Mouse (Mus musculus): Measurements from ENCODE around the gene Tshz2.

Tshz2 gene

DNA sequence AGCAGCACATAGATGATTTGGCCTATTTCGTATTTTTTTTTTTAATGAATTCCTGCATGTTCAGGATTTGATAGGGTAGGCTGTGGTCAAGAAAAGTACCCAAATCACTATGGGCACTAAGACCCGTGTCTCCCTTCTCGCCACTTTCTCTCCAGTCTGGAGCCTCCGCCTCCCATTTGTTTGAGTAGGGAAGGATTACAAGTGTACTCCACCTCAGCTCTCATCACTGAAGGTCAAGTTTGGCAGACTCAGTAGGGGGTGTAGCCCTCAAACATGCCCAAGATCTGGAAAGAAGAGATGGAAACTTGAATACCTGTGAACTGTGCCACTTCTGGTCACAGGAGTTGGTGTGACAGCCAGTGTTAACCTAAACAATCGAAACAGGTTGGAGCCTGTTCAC lies 66.3 kb downstream of the Tshz2 start:
- no peak for DNase-seq (ENCODE audit: low read depth, low spot score)

DNA sequence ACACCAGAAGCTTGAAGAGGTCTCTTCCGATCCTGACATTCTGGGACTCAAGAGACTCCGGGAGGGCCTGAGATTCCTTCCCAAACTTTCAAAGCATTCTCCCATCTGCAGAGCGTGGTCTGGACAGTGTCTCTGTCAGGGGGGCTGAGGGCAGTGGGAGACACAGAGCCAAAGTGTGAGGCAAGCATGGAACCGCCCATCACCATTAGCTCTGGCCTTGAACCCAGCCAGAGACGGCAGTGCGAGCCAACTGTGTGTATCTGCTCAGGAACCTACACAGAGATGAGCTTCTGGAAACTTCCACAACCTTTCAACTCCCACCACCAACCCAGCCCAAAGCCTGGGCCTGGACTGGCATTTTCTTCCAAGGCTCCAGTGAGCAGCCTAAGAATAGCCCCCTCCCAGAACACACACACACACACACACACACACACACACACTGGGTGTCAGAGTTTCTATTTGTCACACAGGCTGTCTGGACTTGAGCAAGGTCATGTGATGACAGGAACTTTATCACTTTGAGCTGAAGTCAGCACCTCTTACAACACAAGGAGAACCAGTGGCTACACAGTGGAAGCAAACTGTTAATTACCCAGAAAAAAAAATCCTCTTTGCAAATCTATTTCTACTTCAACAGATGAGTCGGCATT lies 67.2 kb downstream of the Tshz2 start:
- DNase-seq (ENCODE audit: low read depth, low spot score), result no peak

DNA sequence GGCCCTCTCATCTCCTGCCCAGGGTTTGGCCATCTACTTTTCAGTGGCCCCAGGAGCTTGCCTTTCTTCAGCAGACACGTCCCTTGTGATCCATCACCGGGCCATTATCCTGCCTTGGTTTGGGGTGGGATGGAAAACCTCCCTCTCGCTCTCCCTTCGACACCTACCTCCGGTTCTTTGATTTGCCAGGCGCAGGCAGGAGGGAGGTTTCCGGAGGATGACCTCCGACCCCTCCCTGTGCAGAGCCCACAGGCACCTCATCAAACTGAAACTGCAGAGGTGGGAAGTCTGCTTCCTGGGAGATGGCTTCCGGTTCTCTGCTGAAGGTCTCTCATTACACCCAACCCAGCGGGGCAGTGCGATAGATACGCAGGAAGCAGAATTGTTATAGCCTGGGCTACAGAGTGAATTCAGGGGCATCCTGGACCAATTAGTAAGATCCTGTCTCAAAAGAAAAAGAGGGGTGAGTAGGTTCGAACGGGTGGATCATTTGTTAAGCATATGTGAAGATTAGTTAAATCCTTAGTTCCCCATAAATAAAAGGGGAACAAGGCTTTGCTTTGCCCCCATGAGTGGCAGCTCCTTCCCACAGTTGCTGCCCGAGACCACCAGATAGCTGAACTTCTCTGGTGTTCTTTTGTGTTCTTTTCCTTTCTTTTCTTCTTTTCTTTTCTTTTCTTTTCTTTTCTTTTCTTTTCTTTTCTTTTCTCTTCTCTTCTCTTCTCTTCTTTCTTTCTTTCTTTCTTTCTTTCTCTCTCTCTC lies 70.1 kb downstream of the Tshz2 start:
- no peak for DNase-seq (ENCODE audit: low read depth, low spot score)

DNA sequence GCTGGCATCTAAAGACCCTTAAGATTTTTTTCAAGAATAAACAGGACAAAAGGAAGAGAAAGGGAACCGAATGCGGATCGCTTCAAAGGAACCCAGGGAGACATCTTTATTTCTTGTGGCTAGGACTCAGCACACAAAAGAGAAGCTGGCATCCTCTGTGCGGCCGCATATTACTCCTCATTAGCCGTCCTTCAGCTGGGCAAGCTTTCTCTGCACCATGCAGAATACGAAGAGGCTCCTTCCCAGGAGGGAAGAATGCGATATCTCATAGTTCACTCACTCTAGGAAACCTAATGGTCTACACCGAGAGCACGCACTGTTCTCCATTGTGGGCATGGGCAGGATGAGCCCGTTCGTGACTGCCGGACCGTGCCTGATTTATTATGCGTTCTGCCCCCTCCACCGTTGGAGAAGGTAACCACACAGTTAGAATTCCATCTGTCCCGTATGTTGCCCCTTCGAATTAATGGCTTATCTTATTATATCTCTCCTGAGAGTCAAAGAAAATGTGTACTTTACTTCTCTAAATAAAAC lies 89.0 kb downstream of the Tshz2 start:
- DNase-seq (ENCODE audit: low read depth, low spot score), result no peak

DNA sequence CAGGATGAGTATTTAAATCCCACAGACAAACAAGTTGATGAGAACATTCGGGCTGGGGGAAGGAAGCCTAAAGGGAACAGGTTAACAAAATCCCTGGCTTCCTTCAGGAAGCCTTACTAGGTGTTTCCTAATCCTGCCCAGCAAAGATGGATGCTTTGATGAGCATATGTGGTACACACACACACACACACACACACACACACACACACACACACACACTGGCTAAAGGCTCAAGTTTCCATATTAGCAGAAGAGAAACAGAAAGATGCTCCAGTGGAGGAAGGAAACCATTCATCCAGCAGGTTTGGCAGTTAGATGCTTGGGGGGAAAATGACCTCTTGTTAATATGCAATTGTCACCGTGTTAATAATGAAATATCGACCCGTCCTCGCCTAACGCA lies 89.5 kb downstream of the Tshz2 start:
- no peak for DNase-seq (ENCODE audit: low read depth, low spot score)

DNA sequence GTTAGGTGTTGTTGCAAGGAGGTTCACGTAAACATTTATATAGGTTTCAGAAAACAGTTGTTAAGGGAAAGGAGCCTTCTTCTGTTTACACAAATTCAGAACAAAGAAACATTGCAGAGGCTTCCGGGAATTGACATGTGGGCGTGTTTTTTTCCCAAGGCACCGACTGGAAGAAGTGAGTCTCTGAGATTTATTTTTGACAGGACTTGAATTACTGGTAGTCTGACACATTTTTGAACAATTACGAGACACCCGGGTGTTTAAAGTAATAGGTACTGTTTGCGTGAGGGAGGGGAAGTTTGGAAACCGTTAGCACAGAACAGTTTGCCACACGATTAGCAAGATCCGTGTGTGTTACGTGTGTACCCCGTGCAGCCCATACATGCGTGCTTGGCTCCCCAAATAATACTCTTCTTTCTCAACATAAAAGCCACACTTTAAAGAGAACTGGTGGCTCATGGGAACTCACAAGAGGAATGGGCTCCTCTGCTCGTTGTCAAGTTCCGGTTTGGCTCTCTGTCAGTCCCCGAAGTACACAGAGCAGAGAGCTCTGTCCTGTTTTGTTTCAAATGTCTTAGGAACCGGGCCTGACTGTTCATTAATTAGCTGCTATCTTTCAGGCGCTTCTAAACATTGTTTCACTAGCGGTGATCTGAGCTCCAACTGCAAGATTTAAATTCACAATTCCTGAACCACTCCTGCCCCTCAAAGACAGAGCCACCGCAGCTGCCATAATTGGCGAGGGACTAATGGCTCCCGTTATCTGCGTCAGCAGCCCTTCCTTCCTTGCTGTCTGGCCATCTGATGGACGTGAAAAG lies 91.0 kb downstream of the Tshz2 start:
- no peak for DNase-seq (ENCODE audit: low read depth, low spot score)

DNA sequence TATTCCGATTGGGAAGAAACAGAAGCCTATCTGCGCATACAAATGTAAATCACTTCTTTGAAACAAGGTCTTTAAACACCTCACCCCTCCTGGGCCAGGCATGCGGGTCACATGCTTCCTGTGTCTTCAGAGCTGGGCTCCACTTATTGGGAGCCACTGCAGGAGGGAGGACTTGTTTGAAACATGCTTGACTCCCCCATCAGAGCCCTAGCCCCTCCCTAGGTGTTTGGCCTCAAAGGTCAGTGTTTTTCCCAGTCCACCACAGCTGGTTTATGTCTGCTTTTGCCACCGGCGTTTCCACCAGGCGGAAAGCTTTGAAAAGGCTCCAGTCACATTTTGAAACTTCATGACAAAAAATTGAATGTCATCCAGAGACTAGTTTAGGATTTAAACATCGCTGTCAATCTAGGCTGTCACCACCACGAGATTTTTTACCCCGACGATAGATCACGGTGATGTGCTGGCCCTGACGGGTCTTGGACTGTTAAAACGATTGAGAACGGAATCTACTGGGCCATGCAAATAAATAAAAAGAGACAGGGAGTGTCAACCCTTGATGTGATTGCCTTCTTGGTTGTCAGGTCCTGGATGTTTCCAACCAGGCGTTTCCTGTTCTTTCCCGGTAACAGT lies 96.0 kb downstream of the Tshz2 start:
- DNase-seq (ENCODE audit: low read depth, low spot score), result no peak

DNA sequence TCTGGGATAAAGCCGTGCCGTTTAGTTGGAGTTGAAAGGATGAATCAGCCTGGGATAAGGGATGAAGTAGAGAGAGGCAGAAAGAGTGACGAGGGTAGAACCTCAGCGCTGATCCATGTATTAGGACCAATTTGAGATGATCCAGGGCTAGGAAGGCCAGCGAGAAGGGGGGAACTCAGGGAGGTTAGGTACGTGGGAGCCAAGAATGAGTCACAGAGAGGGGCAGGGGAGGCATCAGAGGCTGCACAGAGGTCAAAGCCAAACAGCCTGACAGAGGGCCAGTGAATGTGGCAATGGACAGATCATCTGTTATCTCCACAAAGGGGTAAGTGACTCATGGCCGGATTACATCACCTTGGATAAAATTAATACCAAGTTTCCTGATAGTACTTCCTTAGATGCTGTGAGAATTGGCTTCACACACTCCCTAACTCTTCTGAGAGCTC lies 97.8 kb downstream of the Tshz2 start:
- DNase-seq (ENCODE audit: low read depth, low spot score), result no peak

DNA sequence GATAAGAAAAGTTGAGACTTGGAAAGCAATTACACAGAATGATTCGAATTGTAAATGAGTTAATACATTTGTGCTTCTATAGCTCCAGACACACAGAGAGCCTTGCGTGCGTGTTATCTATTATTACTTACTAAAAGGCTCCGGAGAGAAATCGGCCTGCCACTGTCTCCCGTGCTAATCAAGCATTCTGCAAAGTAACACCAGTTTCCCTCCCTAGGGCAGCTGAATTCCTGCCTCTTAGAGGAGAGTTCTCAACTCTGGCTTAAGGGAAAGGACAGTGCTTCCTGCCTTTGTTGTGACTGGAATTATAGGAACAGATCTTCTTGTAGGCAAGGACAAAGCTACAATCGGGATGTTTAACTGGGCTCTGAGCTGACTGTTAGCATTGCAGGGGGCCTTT lies 101.2 kb downstream of the Tshz2 start:
- no peak for DNase-seq (ENCODE audit: low read depth, low spot score)

DNA sequence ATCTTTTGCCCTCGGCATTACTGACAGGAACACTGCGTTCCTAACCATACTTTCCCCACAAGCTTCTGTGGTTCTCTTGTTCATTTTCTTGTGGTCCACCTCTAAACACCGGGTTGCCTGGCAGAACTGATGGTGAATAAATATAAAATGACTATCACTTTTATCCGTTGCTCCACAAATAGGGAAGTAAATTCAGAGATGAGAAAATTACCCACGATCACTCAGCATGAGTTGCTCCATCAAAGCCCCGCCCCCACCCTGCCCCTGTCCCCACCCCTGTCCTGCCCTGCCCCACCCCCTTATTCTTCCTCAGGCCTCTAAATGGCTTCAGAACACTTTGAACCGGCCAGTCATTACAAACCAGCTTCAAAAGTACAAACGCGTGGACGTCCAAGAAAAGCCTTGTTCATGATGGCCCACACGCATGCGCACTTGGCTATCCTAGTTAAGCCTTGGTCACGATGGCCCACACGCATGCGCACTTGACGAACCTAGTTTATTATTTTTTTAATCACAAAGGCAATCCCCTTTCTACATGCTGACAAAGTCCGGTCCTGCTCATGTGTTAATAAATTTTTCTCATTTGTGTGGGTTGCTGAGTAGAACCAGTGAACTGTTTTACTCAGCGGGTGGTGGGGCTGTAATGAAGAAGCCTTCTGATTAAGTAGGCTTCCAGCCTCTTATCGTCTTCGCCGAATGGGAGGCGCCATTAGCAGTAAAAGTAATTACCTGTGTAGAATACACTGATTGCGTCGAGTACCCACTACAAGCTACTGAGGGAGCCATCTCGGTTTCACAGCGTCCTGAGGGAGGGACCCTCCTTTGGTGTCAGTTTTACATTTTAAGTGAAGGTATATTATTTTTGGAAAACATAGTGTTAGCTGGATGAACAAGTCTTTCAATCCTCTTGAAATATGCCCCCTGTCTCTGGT lies 102.9 kb downstream of the Tshz2 start:
- DNase-seq (ENCODE audit: low read depth, low spot score), result no peak

DNA sequence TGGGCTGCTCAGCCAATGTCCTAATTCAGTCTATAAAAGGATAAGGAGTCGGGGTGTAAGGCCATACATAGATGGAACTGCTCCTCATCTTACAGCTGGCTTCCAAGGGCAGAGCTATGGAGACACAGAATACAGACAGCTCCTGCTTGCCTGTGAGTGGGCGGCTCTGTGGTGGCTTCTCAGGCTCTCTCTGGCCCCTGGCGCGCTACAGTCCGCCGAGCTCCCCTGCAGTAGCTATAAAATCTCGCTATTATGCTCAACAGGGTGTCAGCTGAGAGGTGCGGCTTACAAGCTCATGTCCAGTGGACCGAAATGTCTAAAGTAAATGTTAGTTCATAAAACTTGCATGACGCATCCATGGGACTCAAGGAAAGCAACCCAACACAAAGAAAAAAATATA lies 108.2 kb downstream of the Tshz2 start:
- DNase-seq (ENCODE audit: low read depth, low spot score), result no peak

DNA sequence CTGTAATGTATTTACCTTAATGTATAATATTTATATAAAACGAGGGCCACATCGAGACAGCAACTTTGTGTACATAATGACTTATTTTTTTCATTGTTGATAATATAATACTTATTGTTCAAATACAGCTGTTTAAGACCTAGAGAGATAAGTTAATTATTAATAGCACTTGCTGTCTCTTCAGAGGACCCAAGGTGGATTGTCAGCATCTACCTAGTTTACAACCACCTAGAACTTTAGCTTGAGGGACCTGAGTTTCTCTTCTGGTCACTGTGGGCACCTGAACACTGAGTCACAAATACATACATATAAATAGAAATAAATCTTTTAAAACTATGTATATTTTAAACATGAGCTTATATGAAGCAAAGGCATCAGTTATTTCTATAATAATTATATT lies 110.0 kb downstream of the Tshz2 start:
- DNase-seq (ENCODE audit: low read depth, low spot score), result no peak

DNA sequence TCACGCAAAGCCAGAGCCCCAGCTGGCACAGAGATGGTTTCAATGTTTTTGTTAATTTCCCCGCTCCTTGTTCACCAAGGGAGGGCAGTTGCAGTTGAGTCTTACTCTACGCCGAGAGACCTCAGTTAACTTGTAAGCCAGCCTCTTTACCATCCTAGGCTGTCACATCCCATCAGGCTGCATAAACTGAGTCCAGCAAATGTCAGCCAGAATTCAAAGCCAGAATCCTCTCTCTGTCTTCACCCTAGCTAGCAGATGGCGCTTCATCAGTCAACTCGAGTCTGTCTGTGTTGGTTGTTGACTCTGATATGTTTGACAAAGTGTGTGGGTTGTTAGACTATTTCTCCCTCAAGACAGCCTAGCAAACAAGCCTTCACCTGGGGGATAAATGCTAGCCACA lies 110.5 kb downstream of the Tshz2 start:
- no peak for DNase-seq (ENCODE audit: low read depth, low spot score)

DNA sequence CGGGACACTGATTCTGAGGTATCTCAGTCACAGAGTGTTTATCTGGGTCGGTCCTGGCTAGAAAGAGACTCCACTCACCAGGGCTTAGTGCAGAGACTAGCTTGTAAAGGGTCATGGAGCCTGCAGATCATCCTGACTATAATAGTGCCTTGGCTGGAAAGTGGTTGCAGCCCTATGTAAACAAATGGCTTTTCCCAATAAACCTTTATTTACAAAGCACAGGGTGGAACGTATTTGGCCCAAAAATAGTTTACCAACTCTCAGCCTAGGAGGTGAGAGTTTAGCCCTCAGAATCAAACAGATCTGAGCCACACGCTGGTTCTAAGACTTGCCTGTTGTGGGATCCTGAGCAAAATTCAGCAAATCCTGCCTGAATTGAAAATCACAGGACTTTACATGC lies 111.1 kb downstream of the Tshz2 start:
- no peak for DNase-seq (ENCODE audit: low read depth, low spot score)

DNA sequence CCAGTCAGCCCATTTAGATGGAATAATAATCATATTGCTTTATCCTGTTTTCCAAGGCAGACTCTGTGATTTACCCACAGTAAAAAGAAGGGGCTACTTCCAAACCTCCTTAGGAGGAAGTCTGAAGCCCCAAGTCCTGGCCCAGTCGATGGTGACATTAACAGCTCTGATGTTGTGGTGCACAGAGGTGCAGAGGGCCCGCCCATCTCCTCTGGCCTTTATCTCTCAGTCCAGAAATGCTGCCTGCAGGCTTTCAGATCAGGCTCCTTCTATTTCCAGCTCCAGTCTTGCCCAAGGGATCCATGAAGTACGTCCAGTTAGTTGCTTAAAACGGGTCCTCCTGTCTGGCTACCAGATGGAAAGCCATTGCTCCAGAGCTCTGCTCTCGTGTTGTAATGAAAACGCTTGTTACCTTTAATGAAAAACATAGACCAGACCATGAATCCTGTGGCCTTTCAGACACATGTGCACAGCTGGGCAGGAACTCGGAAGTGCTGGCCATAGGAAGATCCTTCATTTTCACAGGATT lies 114.4 kb downstream of the Tshz2 start:
- DNase-seq (ENCODE audit: low read depth, low spot score), result no peak

DNA sequence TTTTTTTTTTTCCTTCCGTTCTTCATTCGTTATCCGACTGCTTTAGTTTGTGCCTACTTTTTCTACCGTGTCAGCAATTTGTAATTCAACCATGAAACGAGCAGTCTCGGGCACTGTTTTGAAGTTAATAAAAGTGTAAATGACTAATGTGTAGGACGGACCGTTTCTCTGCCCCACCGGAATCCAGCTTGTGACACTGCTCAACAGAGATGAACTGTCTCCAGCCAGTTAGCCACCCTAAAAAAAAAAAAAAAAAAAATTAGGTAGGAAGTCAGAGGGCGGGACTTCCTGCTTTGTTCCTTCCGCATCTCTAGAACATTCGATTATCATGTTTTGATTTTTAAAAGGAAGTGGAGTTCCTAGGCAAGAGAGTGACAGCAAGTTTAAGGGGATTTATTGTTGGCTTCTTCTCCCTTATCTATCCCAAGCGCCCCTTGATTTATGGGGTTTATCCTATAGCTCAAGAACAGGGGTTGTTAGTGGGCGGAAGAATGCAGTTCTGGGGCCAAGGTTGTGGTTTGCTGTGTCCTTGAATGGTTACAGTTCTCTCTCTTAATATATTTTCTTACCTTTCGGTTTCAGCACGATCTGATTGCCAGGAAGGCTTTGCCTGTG lies 116.6 kb downstream of the Tshz2 start:
- no peak for DNase-seq (ENCODE audit: low read depth, low spot score)

DNA sequence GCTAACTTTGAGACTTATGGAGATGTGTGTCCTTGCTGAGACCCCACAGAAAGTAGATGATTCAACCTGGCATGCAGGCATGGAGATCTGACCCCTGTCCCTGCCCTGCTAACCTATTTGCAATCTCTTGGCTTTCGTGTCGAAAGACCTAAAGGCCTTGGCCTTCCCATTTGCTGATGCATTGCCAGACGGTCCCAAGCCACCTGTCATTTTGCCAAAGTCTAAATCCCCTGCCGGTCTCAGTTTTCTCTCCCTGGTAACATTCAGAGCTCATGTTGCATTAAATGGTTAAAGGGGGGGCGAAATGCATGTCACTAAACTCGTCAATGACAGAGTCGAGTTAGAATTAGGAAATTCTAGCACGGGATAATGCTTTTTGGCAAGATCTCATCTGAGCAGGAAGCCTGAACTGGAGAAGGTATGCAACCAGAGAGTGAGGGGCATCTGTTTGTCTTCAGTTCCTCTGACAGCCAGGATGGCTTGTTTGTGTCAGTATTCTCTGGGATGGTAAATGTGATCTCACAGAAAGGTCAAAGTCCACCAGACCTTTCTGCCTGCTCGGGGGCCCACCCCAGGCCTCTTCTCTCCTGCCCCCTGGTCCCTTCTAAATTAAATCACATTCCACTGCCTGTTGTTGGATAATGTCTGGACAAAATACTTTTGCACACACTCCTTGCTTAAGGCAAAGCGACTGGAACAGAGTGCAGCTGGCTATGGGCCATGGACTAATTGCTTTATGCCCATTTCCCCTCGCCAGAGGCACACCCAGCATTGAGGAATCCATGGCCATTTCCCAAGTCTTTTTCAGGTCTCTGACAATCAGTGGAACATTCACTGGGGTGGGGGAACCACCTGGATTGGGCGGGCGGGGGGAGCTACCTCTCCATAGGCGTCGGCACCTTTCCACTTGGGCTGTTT lies 118.0 kb downstream of the Tshz2 start:
- no peak for DNase-seq (ENCODE audit: low read depth, low spot score)

DNA sequence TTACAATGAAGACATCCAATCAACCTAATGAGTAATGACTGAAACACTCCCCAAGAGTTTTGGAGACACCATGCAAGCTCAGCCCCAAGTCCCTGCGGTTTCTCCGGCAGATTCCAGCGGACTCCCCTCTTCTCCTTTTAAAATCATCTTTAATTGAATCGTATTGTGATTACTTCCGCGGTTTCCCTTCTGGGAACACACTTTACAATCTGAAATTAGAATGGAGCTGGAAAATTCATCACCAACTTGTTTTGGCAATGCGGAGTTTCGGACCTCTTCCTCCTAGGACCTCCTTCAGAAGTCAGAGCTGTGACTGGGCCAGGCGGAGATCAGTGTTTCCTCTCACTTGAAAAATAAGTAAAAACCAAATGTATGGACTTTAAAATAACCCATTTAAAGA lies 119.3 kb downstream of the Tshz2 start:
- no peak for DNase-seq (ENCODE audit: low read depth, low spot score)

DNA sequence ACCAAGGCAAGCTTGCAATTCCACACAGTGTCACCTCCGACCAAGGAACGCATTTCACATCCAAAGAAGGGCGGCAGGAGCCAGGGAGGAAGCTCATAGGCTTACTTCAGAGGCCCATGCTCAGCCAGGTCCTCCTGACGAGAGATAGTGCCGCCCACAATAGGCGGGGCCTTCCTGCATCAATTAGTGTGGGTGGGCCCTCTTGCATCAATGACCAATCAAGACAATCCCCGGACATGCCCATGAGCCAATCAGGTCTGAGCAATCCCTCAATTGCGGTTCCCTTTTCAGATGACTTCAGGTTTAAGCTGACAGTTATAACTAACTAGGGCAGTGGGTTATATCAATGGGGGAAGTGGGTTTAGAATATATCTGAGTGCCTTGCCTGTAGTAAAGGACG lies 120.6 kb downstream of the Tshz2 start:
- no peak for DNase-seq (ENCODE audit: low read depth, low spot score)
